Mouse (Mus musculus) erythroblast, embryonic 14.5 days (primary cell): ENCODE data around the gene Grhl3. TPM values are rescaled to one million over a fixed set of nuclear protein-coding genes. Genes with fewer than 3 reads are reported as not detected.

Experiments used
- H3K27me3 ChIP-seq: 2 replicates; pipeline ENCODE4 v1.6.1; 2012; ENCODE audit warnings: inconsistent platforms; ENCODE audit not compliant: control insufficient read depth
- H3K36me3 ChIP-seq: 2 replicates; pipeline ENCODE4 v1.6.1; 2012; ENCODE audit warnings: mild to moderate bottlenecking, inconsistent platforms; ENCODE audit not compliant: control insufficient read depth
- H3K4me1 ChIP-seq: 2 replicates; pipeline ENCODE4 v1.6.1; 2012; ENCODE audit warnings: inconsistent platforms; ENCODE audit not compliant: control insufficient read depth
- H3K4me3 ChIP-seq: replicated peaks from 2 replicates; pipeline ENCODE3; 2012; ENCODE audit warnings: moderate library complexity, mild to moderate bottlenecking, inconsistent platforms
- H3K9me3 ChIP-seq: 2 replicates; pipeline ENCODE4 v1.6.1; 2012; ENCODE audit warnings: low read length, inconsistent platforms, mixed read lengths; ENCODE audit not compliant: control insufficient read depth
- GATA1 ChIP-seq: IDR thresholded peaks from 2 replicates; pipeline ENCODE4 v1.6.1; 2012; ENCODE audit warnings: low read length, inconsistent platforms, mixed read lengths
- TAL1 ChIP-seq: IDR thresholded peaks from 3 replicates; pipeline ENCODE4 v1.6.1; 2012; ENCODE audit warnings: low read length, inconsistent platforms, mixed read lengths
- polyA plus RNA-seq: library from polyadenylated mRNA; stranded (reverse); fragments of >175 nt; gene quantifications from 2 replicates; pipeline ENCODE4 v1.2.3, GENCODE M21; 2012

The Grhl3 gene
- polyA plus RNA-seq, 1 experiment: not detected

DNA sequence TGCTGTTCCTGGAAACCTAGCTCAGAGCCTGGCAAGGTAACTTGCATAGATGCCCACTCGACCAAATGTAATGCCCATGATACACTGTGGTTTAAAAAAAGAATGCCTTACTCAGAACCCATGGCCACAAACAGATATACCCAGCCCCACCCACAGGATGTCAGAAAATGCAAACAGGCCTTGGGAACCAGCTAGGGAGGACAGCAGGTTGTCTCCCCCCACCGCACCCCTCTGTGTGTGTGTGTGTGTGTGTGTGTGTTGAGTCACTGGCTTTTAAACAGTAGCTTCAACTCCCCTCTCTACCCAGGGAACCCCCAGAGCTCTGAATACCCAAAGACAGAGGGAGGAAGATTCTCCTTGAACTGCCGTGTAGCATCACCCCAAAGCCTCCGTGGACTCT is 80.2 kb downstream of the Grhl3 start:
- H3K36me3 ChIP-seq: peaks cover 33% of the 10 kb centered on the region

More for the DNA sequence above, 80.2 kb downstream of the Grhl3 start:
- Histone ChIP-seq H3K4me3 (peak overlapping the region; percentile 94), H3K9me3 (no peaks in the 10 kb centered on the region), H3K27me3 (no peaks in the 10 kb centered on the region), H3K4me1 (peaks cover 35% of the 10 kb centered on the region)
- TF ChIP-seq TAL1: no peak
- no peak for TF ChIP-seq GATA1

Other genes starting within 250 kb of the Grhl3 start
- 52.0 and 52.9 TPM in 2 replicates for gene Srrm1, start 220.3 kb downstream of the Grhl3 start, polyA plus RNA-seq
- not detected in 2 replicates for gene Ncmap, start 175.4 kb downstream of the Grhl3 start, polyA plus RNA-seq
- gene Rcan3, start 139.8 kb downstream of the Grhl3 start, polyA plus RNA-seq: 0.58 and 1.2 TPM in 2 replicates
- gene Stpg1, start 78.8 kb downstream of the Grhl3 start, polyA plus RNA-seq: 0.01 TPM in 1 of 2 replicates, not detected in the other
- 4.8 and 5.9 TPM in 2 replicates for gene Nipal3, start 78.6 kb downstream of the Grhl3 start, polyA plus RNA-seq
- not detected in 2 replicates for gene Ifnlr1, start 112.7 kb upstream of the Grhl3 start, polyA plus RNA-seq
- 0.02 TPM in 1 of 2 replicates, not detected in the other for gene Il22ra1, start 154.5 kb upstream of the Grhl3 start, polyA plus RNA-seq
- not detected in 2 replicates for gene Myom3, start 186.1 kb upstream of the Grhl3 start, polyA plus RNA-seq